ENCODE assay signal across 14 mouse cellular contexts in genomic region chr13:70499302-70499701, GRCm38 (mm10).
"Had no signal": no experiment of that assay in that cellular context is flagged by ENCODE, and none has a peak within 500 bp of the region (broad histone marks: within the 10 kb centered on the region; RNA-seq: fewer than 3 reads in every experiment).

No protein-coding gene starts in this region.

- H3K27ac ChIP-seq: limb, embryonic 10.5 days; liver, embryonic 12.5 days; macrophage; midbrain, embryonic 12.5 days; neural tube, embryonic 13.5 days; stomach, embryonic 15.5 days had no signal

- H3K4me3 ChIP-seq: limb, embryonic 10.5 days; liver, embryonic 12.5 days; megakaryocyte, embryonic 14.5 days; midbrain, embryonic 12.5 days; neural tube, embryonic 13.5 days; stomach, embryonic 15.5 days had no signal

- DNase-seq: kidney, adult 8-10 months; kidney, postnatal 25 days; lung, embryonic 14.5 days; lung, postnatal 10 days; right cerebral cortex, postnatal 14 days; thymus, adult 2 months; thymus, postnatal 36 days had no signal
